Mouse (Mus musculus) spleen, adult 2 months (tissue): Measurements from ENCODE around the gene Frs3.

Experiments used
- CTCF ChIP-seq: fragments of 200-500 bp; IDR thresholded peaks from 2 replicates; pipeline ENCODE4 v1.5.1; 2011; ENCODE audit warnings: mild to moderate bottlenecking, inconsistent platforms; ENCODE audit not compliant: insufficient read depth, insufficient read length, insufficient replicate concordance; ENCODE audit errors: extremely low read depth
- POLR2A ChIP-seq: fragments of 200-500 bp; IDR thresholded peaks from 2 replicates; pipeline ENCODE4 v1.6.1; 2011; ENCODE audit warnings: low read depth, low read length, inconsistent platforms

- no peak for TF ChIP-seq CTCF
- TF ChIP-seq POLR2A: no peak
Measured at GRCm38 (mm10) chr17:47688344-47688607, 554 bp upstream of the Frs3 start, which contains the start of gene Tomm6.
